Comparison of ENCODE assay signal across 8 mouse cellular contexts in the genomic region with DNA sequence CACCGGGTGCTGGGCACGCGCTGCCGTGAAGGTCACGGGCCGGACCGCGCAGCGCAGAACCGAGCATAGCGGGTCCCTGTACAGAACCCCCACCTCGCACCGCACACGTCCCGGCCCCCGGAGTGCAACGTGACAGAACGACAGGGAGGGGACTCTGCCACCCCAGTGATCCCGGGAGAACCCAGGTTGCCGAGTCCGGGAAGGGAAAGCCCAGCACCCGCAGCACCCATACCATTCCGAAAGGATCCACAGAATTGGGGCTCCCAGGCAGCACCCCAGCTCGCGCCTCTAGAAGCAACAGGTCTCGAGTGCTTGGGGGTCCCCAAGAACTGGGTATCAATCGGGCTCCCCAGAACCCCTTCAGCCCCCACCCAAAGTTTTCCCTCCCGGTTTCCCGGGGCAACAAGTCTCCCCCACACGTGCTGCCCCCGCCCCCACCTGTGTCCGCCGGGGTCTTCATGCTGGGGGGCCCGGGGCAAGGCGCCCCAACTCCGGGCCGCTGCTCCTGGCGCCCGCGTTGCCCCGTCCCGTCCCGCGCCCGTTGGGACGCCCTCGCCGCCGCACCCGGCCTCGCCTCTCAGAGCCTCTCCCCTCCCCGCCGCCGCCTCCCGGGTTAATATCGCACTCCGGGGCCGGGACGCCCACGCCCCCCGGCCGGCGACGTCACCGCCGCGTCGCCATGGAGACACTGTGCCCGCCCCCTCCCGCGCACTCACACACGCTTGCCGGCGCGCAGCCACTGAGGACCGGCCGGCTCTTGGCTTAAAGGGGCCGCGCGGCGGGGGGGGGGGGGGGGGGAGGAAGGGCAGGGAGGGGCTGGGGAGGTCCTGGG. TPM values are rescaled to one million over a fixed set of nuclear protein-coding genes. Genes with fewer than 3 reads are reported as not detected.
A peak's percentile ranks its signal among the peaks of the same experiment; 100 is the strongest.
DNase-seq lines count a peak whose midpoint lies in the region; ATAC-seq lines count a peak whose summit lies in the region.

Erf (minus strand) TSS at position 621 of the 832 bp plus-strand sequence.

- peak within 1 kb of the TSS; percentile 95 for H3K9ac ChIP-seq in intestine, embryonic 16.5 days (ENCODE audit: low read depth, low read length)

- peak within 1 kb of the TSS; percentile 90 for H3K4me2 ChIP-seq in intestine, embryonic 16.5 days (ENCODE audit: low read depth, low read length)

- H3K4me3 ChIP-seq in intestine, embryonic 16.5 days (ENCODE audit: low read length), result peak within 1 kb of the TSS; percentile 91

- peak; percentile 92 for DNase-seq in adrenal gland, adult 8-10 months
- DNase-seq in embryo, embryonic 9.5 days (ENCODE audit: extremely low spot score), result peak; percentile 98
- DNase-seq in gastrocnemius, postnatal 4 days (ENCODE audit: low spot score in 2 of 2), result peak; percentile 96 to 98
- DNase-seq in left cerebral cortex, postnatal 25 days (ENCODE audit: low spot score in 2 of 2), result peak; percentile 96 to 97
- peak; percentile 94 for DNase-seq in mesoderm, embryonic 11.5 days (ENCODE audit: low read depth, low spot score)
- DNase-seq in right cerebral cortex, postnatal 25 days, result peak; percentile 95
- DNase-seq in urinary bladder, postnatal 4 days (ENCODE audit: low spot score in 2 of 2), result peak; percentile 95 to 98

- under 1% methylated on average over 58 of the region's 81 CpGs for WGBS in intestine, embryonic 16.5 days

- intact Hi-C loops in left cerebral cortex, postnatal 25 days (cut with DNase I), result no loop called here

- peak within 1 kb of the TSS; percentile 98 for H3K27ac ChIP-seq in intestine, embryonic 16.5 days (ENCODE audit: low read length)

- H3K4me1 ChIP-seq in intestine, embryonic 16.5 days (ENCODE audit: control insufficient read depth, insufficient read depth, low read length), result peaks cover 30% of the 10 kb centered on the region

- H3K9me3 ChIP-seq in intestine, embryonic 16.5 days (ENCODE audit: control insufficient read depth, low read length), result no peaks in the 10 kb centered on the region

- ATAC-seq in intestine, embryonic 16.5 days, result peak; percentile 79

- 0 out of 2 replicates have a peak, but pooled peaks cover 2% of the 10 kb centered on the region for H3K36me3 ChIP-seq in intestine, embryonic 16.5 days (ENCODE audit: control insufficient read depth, insufficient read depth, low read length)

- H3K27me3 ChIP-seq in intestine, embryonic 16.5 days (replicated peaks; ENCODE audit: control insufficient read depth, insufficient read depth, low read length), result no peaks in the 10 kb centered on the region

RNA-seq across cellular contexts. Expression of gene Erf, which starts in this region (rescaled TPM):
- 10 to 100 TPM; 23.6 to 29.4 (median 27.2) TPM for total RNA-seq in adrenal gland, adult 8-10 months (2022)
- 10 to 100 TPM; 32.7 to 34.6 TPM for total RNA-seq in gastrocnemius, postnatal 4 days (2021)
- 6.6 and 7.9 TPM in 2 replicates for polyA plus RNA-seq in intestine, embryonic 16.5 days (2015; fragmentation: Nextera tagmentation; extraction: Ambion mirVana)
- 10 to 100 TPM; 65.1 to 75.6 TPM for total RNA-seq in left cerebral cortex, postnatal 25 days (2021)

Comparison
In these comparisons a context has a peak if more than half of its experiments do, and no peak if none do; other contexts are left out.
1. Peak in every context shown above with its lines: DNase-seq, ATAC-seq, H3K4me3 ChIP-seq and H3K27ac ChIP-seq.